ENCODE assay signal across 7 mouse cellular contexts in the genomic region with DNA sequence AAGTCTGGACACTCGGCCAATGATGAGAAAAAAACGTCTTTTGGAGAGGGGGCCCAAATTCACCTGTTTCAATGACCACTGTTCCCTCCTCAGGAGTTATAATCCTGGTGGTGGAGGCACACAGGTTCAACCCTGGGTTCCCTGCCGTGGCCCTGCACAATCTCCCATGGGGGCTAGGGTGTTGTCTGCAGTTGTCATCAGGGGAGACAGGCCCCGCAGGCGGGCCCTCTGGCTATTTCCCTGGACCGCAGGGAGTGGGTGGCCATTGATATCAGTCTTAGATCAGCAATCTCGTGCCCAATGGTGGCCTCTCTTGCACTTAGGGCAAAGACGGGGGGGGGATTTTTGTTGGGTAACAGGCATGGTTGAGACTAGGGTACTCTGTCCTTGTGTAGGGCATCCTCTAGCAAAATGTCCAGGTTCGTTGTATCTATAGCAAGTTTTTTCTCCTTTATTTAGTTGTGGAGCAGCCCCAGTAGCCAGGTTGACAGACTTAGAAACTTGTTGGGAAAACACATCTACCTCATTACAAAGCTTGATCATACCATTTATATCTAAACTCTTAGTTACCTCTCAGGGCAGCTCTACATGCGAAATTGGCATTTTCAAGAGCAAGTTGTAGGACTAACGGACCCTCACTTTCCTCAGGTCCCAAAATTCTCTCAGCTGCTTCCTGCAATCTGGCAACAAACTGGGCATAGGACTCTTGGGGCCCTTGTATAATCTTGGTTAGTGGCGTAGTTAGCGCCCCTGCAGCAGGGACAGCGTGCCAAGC.
DNase-seq lines count a peak whose midpoint lies in the region; ATAC-seq lines count a peak whose summit lies in the region.
"Not testable (repeated sequence)": the region's sequence is repeated elsewhere in the genome, so short reads cannot be mapped to it uniquely, and the experiment has no call there.

No protein-coding gene starts in this region.

- ATAC-seq in forebrain, embryonic 11.5 days (replicated peaks; ENCODE audit: low FRiP score); hindbrain, embryonic 11.5 days (ENCODE audit: low FRiP score); intestine, embryonic 14.5 days (replicated peaks; ENCODE audit: low FRiP score, low TSS enrichment, low read depth); midbrain, embryonic 11.5 days (ENCODE audit: low FRiP score): not testable (repeated sequence)

- H3K27me3 ChIP-seq in forebrain, embryonic 11.5 days (ENCODE audit: control insufficient read depth, insufficient read depth, low read length); hindbrain, embryonic 11.5 days (ENCODE audit: control insufficient read depth, insufficient read depth, low read length); intestine, embryonic 14.5 days (replicated peaks; ENCODE audit: control insufficient read depth, insufficient read depth, low read length); midbrain, embryonic 11.5 days (ENCODE audit: control insufficient read depth, insufficient read depth, low read length): not testable (repeated sequence)

- not testable (repeated sequence) for H3K4me2 ChIP-seq in forebrain, embryonic 11.5 days (ENCODE audit: low read depth, low read length, severe bottlenecking); hindbrain, embryonic 11.5 days (replicated peaks; ENCODE audit: low read depth, low read length); intestine, embryonic 14.5 days (ENCODE audit: low read length); midbrain, embryonic 11.5 days

- H3K9me3 ChIP-seq in forebrain, embryonic 11.5 days (ENCODE audit: control insufficient read depth, low read length); hindbrain, embryonic 11.5 days (ENCODE audit: control insufficient read depth, low read length); intestine, embryonic 14.5 days (ENCODE audit: control insufficient read depth, low read length); midbrain, embryonic 11.5 days (ENCODE audit: control insufficient read depth, low read length): not testable (repeated sequence)

- not testable (repeated sequence) for H3K9ac ChIP-seq in forebrain, embryonic 11.5 days (ENCODE audit: low read length); hindbrain, embryonic 11.5 days (ENCODE audit: low read depth, low read length); intestine, embryonic 14.5 days (ENCODE audit: low read length); midbrain, embryonic 11.5 days (ENCODE audit: low read length)

- not testable (repeated sequence) for H3K4me3 ChIP-seq in forebrain, embryonic 11.5 days (ENCODE audit: low read depth, low read length); hindbrain, embryonic 11.5 days (ENCODE audit: low read depth, low read length); intestine, embryonic 14.5 days (ENCODE audit: low read depth, low read length); midbrain, embryonic 11.5 days (ENCODE audit: low read depth, low read length)

- not testable (repeated sequence) for H3K4me1 ChIP-seq in forebrain, embryonic 11.5 days (replicated peaks; ENCODE audit: control insufficient read depth, insufficient read depth, low read length); hindbrain, embryonic 11.5 days (replicated peaks; ENCODE audit: control insufficient read depth, insufficient read depth, low read length); intestine, embryonic 14.5 days (replicated peaks; ENCODE audit: control insufficient read depth, insufficient read depth, low read length); midbrain, embryonic 11.5 days (ENCODE audit: control insufficient read depth, insufficient read depth, low read length)

- 90% methylated on average over 14 of the region's 14 CpGs for WGBS in forebrain, embryonic 11.5 days
- WGBS in hindbrain, embryonic 11.5 days, result 91% methylated on average over 14 of the region's 14 CpGs
- WGBS in intestine, embryonic 14.5 days, result 91% methylated on average over 14 of the region's 14 CpGs
- 91% methylated on average over 14 of the region's 14 CpGs for WGBS in midbrain, embryonic 11.5 days

- not testable (repeated sequence) for H3K27ac ChIP-seq in forebrain, embryonic 11.5 days (ENCODE audit: low read depth, low read length); hindbrain, embryonic 11.5 days (ENCODE audit: low read depth, low read length); intestine, embryonic 14.5 days (ENCODE audit: low read depth); midbrain, embryonic 11.5 days (ENCODE audit: low read depth, low read length)

- not testable (repeated sequence) for H3K36me3 ChIP-seq in forebrain, embryonic 11.5 days (ENCODE audit: control insufficient read depth, insufficient read depth, low read length); hindbrain, embryonic 11.5 days (ENCODE audit: control insufficient read depth, insufficient read depth, low read length); intestine, embryonic 14.5 days (ENCODE audit: control insufficient read depth, insufficient read depth, low read length); midbrain, embryonic 11.5 days (ENCODE audit: control insufficient read depth, insufficient read depth, low read length)

- DNase-seq in CD4-positive, CD25-positive, alpha-beta regulatory T cell, adult 2 months (ENCODE audit: low read depth, low spot score), result peak; percentile 0
- peak; percentile 4 for DNase-seq in embryo, embryonic 10 days (ENCODE audit: low spot score)
- DNase-seq in forebrain, embryonic 11.5 days (ENCODE audit: low spot score), result peak; percentile 53
- DNase-seq in hindbrain, embryonic 11.5 days (ENCODE audit: low spot score), result peak; percentile 0
- DNase-seq in intestine, embryonic 14.5 days (ENCODE audit: low spot score), result peak; percentile 32
- DNase-seq in midbrain, embryonic 11.5 days (ENCODE audit: low spot score, missing footprints), result peak; percentile 66
- DNase-seq in thymus, postnatal 0 days (ENCODE audit: low spot score), result peak; percentile 1

Comparison
In these comparisons a context has a peak if more than half of its experiments do, and no peak if none do; other contexts are left out.
1. DNase-seq: peak in every context shown above with its lines; median percentile 66 in midbrain, embryonic 11.5 days; 53 in forebrain, embryonic 11.5 days; 32 in intestine, embryonic 14.5 days; 4 in embryo, embryonic 10 days; 1 in thymus, postnatal 0 days; 0 in CD4-positive, CD25-positive, alpha-beta regulatory T cell, adult 2 months; 0 in hindbrain, embryonic 11.5 days.